Mouse (Mus musculus): ENCODE results near the gene Alkbh7.

The Alkbh7 gene

DNA sequence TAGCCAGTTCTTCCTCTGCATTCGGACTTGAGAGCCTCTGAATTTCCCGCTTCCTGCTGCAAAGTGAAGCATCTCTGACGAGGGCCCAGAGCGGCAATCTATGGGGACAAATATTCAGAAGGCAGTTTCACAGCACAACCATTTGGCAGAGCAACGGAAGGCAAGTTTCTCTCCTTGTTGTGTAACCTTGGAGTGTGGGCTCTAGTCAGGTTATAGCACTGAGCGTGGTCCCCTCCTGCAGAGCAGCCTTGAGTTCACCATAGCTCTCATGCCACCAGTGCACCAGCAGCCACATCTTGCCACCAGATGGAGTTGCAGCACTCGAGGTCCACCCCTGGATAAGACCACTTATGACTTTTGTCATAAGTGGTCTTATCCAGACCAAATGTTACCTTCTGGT is 8.7 kb upstream of the Alkbh7 start:
- no peak for DNase-seq

DNA sequence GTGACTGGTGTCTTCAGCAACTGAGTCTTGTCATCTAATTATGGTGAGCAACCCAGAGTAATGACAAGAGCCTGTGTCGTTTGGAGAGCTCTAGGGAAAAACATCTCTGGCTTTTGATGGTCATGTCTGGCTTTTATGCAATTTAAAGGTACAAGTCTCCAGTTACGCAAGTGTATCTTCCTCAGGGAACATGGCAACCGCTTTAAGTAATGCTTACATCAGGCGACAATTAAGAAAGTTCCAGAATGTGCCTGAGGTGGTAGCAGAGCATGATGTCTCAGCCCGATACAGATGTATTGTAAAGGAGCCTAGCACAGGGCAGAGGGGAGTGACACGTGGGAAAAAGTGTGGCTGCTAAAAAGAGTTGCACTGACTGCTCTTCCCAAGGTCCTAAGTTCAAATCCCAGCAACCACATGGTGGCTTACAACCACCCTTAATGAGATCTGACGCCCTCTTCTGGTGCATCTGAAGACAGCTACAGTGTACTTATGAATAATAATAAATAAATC is 8.2 kb upstream of the Alkbh7 start:
- no peak for DNase-seq

GRCm38 (mm10) chr17:56989467-56990114 is 7.5 kb upstream of the Alkbh7 start:
- DNase-seq: peak in 1 of 2 experiments; percentile 84

DNA sequence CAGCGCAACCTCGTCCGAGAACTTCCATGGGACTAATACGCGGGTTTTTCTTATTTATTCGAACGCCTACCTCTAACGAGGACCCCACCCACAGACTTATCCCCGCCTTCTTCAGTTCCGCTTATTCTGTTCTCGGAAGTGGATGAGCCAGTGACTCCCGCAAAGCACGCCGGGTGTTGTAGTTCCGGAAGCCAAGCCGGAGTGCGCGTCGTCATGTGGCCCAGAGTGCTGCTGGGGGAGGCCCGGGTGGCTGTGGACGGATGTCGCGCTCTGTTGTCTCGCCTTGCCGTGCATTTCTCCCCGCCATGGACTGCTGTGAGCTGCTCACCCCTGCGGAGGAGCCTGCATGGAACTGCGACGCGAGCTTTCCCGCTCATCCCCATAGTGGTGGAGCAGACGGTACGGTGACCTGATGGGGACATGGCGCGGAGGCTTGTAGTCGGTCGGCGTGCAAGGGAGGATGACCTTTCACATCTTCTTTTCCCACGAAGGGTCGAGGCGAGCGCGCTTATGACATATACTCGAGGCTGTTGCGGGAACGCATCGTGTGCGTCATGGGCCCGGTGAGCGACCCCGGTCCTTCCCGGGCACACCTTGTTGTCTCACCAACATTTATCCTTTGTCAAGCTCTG is 6.9 kb upstream of the Alkbh7 start, which contains the start of gene Clpp:
Gene Clpp (plus strand): TSS at position 191 of the 632 bp plus-strand sequence.
- peak; percentile 97 to 98 for DNase-seq

DNA sequence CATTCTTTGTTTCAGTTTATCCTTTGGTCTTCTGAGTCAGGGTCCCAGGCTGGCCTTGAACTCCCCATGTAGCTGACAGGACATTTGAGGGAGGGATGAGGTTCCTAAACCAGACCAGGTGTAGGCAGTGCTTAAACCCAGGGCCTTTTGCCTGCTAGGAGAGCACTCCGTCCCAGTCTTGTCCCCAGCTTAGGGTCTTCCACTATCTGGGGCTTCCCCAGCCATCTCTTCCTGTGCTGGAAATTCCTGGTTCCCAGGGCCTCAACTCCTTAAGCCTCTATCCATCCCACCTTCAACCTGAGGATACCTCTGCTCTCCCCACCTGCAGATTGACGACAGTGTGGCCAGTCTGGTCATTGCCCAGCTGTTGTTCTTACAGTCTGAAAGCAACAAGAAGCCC is 6.2 kb upstream of the Alkbh7 start:
- no peak for DNase-seq

- DNase-seq: no peak
These were observed 2.1 kb upstream of the Alkbh7 start for GRCm38 (mm10) chr17:56995046-56995445.

- DNase-seq: no peak
These were observed 633 bp upstream of the Alkbh7 start for GRCm38 (mm10) chr17:56996506-56996905.

DNA sequence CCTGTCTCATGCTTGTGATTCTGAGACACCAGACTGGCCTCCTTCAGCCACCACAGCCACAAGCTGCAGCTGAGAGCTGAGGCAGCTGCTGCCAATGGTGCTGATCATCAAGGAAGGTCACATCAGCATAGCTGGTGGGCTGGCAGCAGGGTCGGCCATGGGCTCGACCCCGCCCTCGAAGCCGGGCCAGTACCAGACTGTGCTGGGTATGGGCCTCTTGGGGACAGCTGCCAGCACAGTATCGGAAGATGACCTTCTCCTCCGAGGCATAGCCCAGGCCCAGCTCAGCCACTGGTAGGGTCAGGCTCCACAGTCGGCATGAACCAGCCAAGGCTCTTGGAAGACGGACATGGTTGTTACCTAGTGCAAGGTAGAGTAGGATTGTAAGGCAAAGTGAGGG is 2.3 kb downstream of the Alkbh7 start:
- no peak for DNase-seq

GRCm38 (mm10) chr17:56999968-57000609 is 3.0 kb downstream of the Alkbh7 start, which contains the start of gene Pspn:
Pspn (minus strand) TSS chr17:57000018.
- no peak for DNase-seq

DNA sequence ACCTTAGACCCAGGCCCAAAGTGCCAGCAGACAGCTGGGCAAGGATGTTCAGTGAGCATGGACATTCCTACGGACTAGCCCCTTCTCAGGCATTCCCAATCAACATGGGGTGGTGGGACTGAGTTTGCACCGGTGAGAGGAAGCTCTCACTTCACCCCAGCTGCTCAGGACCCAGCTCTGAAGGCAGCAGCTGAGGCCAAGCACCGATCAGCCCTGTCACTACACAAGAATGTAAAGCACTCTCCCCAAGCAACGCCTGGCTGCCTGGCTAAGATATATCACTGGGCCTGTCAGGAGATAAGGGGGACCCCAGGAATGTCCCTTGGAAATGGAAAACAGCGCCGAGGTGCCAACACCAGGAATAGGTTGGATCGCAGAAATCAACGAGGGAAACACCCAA is 4.1 kb downstream of the Alkbh7 start:
- no peak for DNase-seq

DNA sequence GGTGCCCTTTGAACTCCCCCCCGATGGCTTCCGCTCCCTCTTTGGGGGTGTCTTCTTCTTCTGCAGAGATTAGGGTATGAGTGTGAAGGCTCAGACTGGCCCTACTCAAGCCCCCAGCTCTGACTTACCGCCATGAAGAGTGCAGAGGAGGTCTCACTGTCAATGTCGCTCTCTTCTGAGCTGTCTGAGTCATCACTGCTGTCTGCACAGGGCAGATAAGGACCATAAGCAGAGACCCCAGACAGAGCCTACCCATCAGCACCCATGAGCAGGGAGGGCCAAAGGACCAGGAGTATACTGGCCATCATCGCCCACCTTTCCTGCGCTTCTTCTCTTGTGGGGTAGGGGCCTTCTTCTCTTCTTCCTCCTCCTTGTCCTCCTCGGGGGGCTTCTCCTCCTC is 6.9 kb downstream of the Alkbh7 start:
- DNase-seq: no peak

- DNase-seq: no peak
These were observed 10.2 kb downstream of the Alkbh7 start for GRCm38 (mm10) chr17:57007137-57007905.

GRCm38 (mm10) chr17:57010911-57011235 is 13.7 kb downstream of the Alkbh7 start:
- no peak for DNase-seq

- peak; percentile 90 to 94 for DNase-seq
These were observed 14.3 kb downstream of the Alkbh7 start, which contains the start of the genes Gtf2f1 and Gm17949 for GRCm38 (mm10) chr17:57011236-57012141. Gtf2f1 (minus strand) TSS chr17:57011288. Gm17949 (plus strand) TSS chr17:57011469.

GRCm38 (mm10) chr17:57012245-57012795 is 15.2 kb downstream of the Alkbh7 start:
- DNase-seq: no peak

- no peak for DNase-seq
These were observed 22.6 kb downstream of the Alkbh7 start for GRCm38 (mm10) chr17:57019693-57020092.

- no peak for DNase-seq
These were observed 23.8 kb downstream of the Alkbh7 start for GRCm38 (mm10) chr17:57020960-57021359.

DNA sequence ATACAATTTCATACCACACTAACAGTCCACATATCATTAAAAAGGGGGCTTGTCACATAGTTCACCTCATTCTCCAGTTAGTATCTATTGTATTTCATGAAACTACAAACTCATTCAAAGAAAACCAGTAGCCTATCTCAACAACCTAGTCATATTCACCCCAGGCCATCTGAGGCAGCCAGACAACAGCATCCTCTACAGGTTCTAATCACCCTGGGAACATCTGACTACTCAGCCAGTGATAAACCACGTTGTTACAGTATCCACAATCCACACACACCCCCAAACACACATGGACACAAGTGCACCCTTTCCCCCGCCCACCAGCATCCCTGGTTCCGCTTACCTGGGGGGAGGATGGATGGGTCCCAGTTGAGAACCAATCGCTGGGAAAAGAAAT is 30.3 kb downstream of the Alkbh7 start:
- DNase-seq: no peak

DNA sequence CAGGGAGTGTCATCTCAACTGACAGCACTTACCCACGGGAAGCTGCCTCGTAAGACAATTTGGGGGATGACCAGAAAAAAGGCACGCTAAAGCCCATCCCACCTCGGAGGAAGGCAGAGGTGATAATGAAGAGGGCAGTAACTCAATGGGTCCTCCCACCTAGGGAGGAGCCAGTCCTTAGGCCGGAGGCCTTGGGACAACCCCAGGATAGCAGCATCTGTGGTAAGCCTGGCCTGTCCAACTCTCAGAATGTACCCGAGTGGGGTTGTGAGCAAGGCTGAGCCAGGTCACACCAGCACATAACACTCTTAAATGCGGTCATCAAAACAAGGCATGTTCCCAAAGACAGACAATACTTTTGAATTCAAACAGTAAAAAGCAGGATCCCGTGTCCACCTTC is 32.6 kb downstream of the Alkbh7 start:
- no peak for DNase-seq

DNA sequence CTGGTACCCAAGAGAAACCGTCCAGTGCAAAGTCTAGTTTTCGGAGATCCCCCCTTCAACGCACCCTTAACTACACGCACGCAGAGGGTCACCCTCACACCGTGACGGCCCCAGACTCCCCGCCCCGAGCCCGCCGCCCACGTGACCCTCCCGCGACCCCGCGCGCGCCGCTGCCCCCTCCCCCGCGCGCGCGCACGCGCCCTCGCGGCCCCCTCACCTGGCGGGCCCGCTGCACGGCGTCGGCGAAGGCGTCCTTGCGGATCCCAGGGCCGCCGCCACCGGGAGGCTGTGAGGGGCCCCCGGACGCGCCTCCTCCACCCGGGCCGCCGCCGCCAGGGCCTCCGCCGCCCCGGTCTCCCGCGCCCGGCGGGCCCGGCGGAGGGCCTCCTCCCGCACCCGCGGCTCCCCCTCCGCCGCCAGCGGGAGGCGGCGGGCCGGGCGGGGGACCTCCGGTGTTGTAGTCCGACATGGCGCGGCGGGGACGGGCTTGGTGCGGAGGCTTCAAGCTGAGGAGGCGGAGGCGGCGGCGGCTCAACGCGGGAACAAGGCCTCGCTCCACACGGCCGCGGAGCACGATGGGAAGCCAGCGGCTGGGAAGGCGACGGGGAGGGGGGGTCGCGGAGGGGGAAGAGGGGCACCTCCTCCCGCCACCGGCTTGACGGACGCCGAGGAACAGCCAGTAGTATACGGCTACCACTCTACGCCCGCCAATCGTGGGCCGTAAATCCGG is 34.0 kb downstream of the Alkbh7 start, which contains the start of gene Khsrp:
Gene Khsrp (minus strand): TSS at position 592 of the 730 bp plus-strand sequence.
- peak; percentile 19 to 20 for DNase-seq
